Mouse (Mus musculus) heart, postnatal 36 days (tissue): Measurements from ENCODE around the gene Gm11077. TPM values are rescaled to one million over a fixed set of nuclear protein-coding genes. Genes with fewer than 3 reads are reported as not detected.

Source experiments
- DNase-seq, 2 experiments: peaks; one replicate each; pipeline ENCODE4 v3.0.0; 2021 to 2022
- intact Hi-C: fragments of 180-260 bp; cut with DNase I; formaldehyde crosslinking; loops from one replicate; pipeline ENCODE4 v1.15.1; 2025
- total RNA-seq, 2 experiments: library from RNA; stranded (reverse); gene quantifications; 2 replicates each; pipeline ENCODE4 v1.2.3; 2021

Gene Gm11077
- total RNA-seq, 2 experiments from 2014 or later = not detected

GRCm38 (mm10) chr6:140733641-140733986 lies 4.5 kb downstream of the Gm11077 start:
- intact Hi-C loops = no loop called here
- peak; percentile 11 to 12 for DNase-seq

GRCm38 (mm10) chr6:140745586-140745985 lies 16.5 kb downstream of the Gm11077 start:
- DNase-seq = no peak
- intact Hi-C loops = no loop called here

GRCm38 (mm10) chr6:140747591-140747990 lies 18.5 kb downstream of the Gm11077 start:
- no peak for DNase-seq
- intact Hi-C loops = no loop called here

- intact Hi-C loops = no loop called here
- no peak for DNase-seq
Measured at GRCm38 (mm10) chr6:140750371-140751080, 21.4 kb downstream of the Gm11077 start.

GRCm38 (mm10) chr6:140766365-140766764 lies 37.3 kb downstream of the Gm11077 start:
- DNase-seq = peak in 1 of 2 experiments; percentile 37
- intact Hi-C loops = loop anchor here (5.0 to 10.0 kb wide), 4 partner anchors 88 to 811 kb away; no protein-coding TSS in a partner anchor

GRCm38 (mm10) chr6:140767237-140767636 lies 38.2 kb downstream of the Gm11077 start:
- no peak for DNase-seq
- intact Hi-C loops = loop anchor here (5.0 to 10.0 kb wide), 4 partner anchors 88 to 810 kb away; no protein-coding TSS in a partner anchor

GRCm38 (mm10) chr6:140768180-140768579 lies 39.1 kb downstream of the Gm11077 start:
- intact Hi-C loops = loop anchor here (5.0 to 10.0 kb wide), 4 partner anchors 87 to 809 kb away; no protein-coding TSS in a partner anchor
- DNase-seq = no peak

GRCm38 (mm10) chr6:140768859-140769640 lies 40.0 kb downstream of the Gm11077 start:
- intact Hi-C loops = loop anchor here (5.0 to 10.0 kb wide), 4 partner anchors 86 to 808 kb away; no protein-coding TSS in a partner anchor
- no peak for DNase-seq

- DNase-seq = no peak
- intact Hi-C loops = no loop called here
Measured at GRCm38 (mm10) chr6:140776274-140776673, 47.2 kb downstream of the Gm11077 start.

- intact Hi-C loops = no loop called here
- no peak for DNase-seq
Measured at GRCm38 (mm10) chr6:140782524-140782923, 53.4 kb downstream of the Gm11077 start.

- intact Hi-C loops = no loop called here
- peak in 1 of 2 experiments; percentile 15 for DNase-seq
Measured at GRCm38 (mm10) chr6:140786058-140786457, 57.0 kb downstream of the Gm11077 start.

GRCm38 (mm10) chr6:140789850-140790249 lies 60.8 kb downstream of the Gm11077 start:
- no peak for DNase-seq
- intact Hi-C loops = no loop called here

GRCm38 (mm10) chr6:140793676-140794262 lies 64.7 kb downstream of the Gm11077 start:
- intact Hi-C loops = no loop called here
- no peak for DNase-seq

GRCm38 (mm10) chr6:140798841-140799240 lies 69.8 kb downstream of the Gm11077 start:
- DNase-seq = no peak
- intact Hi-C loops = no loop called here

GRCm38 (mm10) chr6:140799435-140800040 lies 70.5 kb downstream of the Gm11077 start:
- DNase-seq = no peak

GRCm38 (mm10) chr6:140800587-140800986 lies 71.5 kb downstream of the Gm11077 start:
- intact Hi-C loops = no loop called here
- DNase-seq = no peak

More at GRCm38 (mm10) chr6:140799435-140800040, 70.5 kb downstream of the Gm11077 start:
- intact Hi-C loops = no loop called here

Other genes starting within 250 kb of the Gm11077 start
- 10 to 100 TPM; 37.5 to 39.2 TPM for gene Aebp2, start 106.6 kb upstream of the Gm11077 start, total RNA-seq